Mouse (Mus musculus): ENCODE measurements around the gene Ctsh.
A peak's percentile ranks its signal among the peaks of the same experiment; 100 is the strongest.

Ctsh gene

DNA sequence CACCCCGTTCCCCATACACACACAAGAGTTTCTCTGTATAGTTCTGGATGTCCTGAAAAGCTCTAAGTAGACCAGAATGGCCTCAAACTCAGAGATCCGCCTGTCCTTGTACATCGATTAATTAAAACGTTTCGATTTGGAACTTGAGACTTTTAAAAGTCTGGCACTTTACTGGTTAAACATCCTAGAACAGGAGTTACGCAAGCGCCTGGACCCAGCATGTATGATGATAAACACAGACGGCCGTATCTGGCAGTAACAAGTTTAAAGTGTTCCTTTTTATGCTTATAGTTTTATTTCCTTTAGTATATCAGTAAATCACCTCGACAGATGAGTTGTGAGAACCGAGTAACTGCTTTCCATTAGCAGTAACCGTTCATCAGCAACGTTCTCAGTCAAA is 59.2 kb downstream of the Ctsh start:
- no peak for DNase-seq (ENCODE audit: low spot score in 2 of 2)

DNA sequence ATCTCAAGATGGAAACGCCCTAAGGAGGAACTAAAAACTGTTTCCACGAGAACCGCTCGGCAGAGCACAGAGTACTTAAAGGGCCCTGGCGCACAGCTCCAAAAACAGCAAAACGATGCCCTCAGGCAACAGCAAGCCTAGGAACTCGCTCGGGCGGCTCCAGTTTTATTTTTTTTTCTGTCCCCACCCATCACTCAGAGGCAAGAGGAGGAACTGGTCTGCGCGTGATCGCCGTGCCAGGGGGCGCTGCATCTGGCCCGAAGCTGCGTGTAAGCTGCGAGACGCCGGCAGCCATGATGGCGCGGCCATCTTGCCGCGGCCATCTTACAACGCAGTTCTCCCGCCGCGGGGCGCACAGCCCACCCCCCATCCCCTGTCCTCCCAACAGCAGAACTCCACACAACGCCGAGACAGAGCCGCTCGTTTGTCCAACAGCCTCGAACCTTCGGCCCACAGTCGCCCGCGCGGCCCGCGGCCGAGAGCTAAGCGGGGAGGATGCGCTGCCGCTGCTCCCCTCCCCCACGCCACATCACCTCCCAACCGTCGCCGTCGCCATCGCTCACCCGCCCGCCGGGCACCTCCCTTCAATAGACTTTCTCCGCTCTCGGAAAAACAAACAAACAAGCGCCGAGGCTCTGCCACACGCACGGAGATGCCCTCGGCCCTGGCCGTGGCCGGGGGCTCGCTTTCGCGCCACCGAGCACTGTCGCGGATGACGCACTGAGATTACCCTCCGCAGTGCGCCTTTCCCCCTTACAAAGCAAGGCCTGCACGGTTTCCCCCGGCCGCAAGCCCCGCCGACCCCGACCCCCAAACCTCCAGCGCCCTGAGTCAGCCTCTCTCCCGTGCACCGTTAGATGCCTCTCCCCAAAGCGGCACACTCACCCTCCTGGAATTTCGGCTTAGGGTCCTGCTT is 60.0 kb downstream of the Ctsh start:
- peak; percentile 87 to 90 for DNase-seq (ENCODE audit: low spot score in 2 of 2)

GRCm38 (mm10) chr9:90114567-90115307 is 60.8 kb downstream of the Ctsh start, which contains the start of gene Morf4l1:
Gene Morf4l1, minus strand, starts transcription at chr9:90114774.
- peak; percentile 98 to 99 for DNase-seq (ENCODE audit: low spot score in 2 of 2)

DNA sequence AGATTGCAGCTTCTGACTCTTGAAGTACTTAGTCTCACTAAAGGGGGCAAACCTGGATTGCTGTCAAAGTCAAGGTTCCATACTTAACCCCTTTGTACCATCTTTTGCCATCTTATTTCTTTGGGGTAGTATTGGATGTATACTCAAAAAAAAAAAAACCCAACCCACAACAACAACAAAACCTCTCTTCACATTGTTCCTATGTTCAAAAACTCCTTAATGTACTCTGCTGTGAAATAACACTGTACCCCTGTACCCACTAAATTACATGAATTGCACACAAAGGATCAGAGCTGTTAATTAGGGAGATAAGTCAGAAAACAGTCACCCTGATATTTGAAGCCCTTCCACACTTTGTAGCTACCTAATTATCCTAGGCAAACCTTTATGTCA is 61.4 kb downstream of the Ctsh start:
- DNase-seq (ENCODE audit: low spot score in 2 of 2) = no peak

DNA sequence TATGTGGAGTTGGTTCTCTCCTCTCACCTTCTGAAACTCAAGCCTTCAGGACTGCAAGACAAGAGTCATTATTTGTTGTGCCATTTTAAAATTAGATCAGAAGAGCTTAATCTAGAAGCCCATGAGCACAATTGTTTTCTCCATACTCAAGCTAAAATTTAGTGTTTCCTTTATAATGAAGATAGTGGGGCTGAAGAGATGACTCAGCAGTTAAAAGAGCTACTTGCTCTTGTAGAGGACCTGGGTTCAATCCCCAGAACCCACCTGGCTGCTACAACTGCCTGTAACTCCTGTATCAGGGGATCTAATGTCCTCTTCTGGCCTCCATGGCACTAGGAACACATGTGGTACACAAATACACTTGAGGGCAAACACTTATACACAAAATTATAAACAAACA is 63.3 kb downstream of the Ctsh start:
- DNase-seq (ENCODE audit: low spot score in 2 of 2) = no peak

GRCm38 (mm10) chr9:90122246-90122740 is 68.3 kb downstream of the Ctsh start:
- DNase-seq (ENCODE audit: low spot score in 2 of 2) = no peak

GRCm38 (mm10) chr9:90124156-90124872 is 70.4 kb downstream of the Ctsh start:
- no peak for DNase-seq (ENCODE audit: low spot score in 2 of 2)

DNA sequence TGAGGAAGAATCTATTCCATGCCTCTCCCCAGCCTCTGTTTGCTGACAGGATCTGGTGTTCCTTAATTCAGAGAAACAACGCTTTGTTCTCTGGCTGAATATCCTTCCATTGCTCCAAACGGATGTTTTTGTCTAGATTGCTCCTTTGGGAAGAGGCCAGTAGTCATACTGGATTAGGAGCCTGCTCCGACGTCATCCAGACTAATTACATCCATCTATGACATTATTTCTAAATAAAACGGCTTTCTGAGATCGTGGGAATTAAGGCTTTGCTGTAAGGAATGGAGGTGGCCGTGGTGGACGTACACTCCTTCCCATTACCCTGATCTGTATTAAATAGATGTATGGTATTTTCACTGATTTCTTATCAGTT is 70.9 kb downstream of the Ctsh start:
- no peak for DNase-seq (ENCODE audit: low spot score in 2 of 2)

All from frontal cortex, postnatal 10 days (tissue).